Comparison of ENCODE assay signal across 16 mouse cellular contexts in genomic region chr16:30934205-30934780, GRCm38 (mm10).
DNase-seq lines count a peak whose midpoint lies in the region; ATAC-seq and TF ChIP-seq lines count a peak whose summit lies in the region.
"Had no signal": no experiment of that assay in that cellular context is flagged by ENCODE, and none has a peak within 500 bp of the region (broad histone marks: within the 10 kb centered on the region; RNA-seq: fewer than 3 reads in every experiment).

No protein-coding gene starts in this region.

- no peak overlapping the region for H3K9ac ChIP-seq in limb, embryonic 13.5 days
- H3K9ac ChIP-seq: embryonic facial prominence, embryonic 15.5 days; hindbrain, embryonic 14.5 days; liver, embryonic 14.5 days had no signal

- no peak overlapping the region for H3K27ac ChIP-seq in kidney, adult 2 months (ENCODE audit: insufficient read depth, low read depth, low read length)
- H3K27ac ChIP-seq in limb, embryonic 13.5 days: no peak overlapping the region
- H3K27ac ChIP-seq: embryonic facial prominence, embryonic 15.5 days; hindbrain, embryonic 14.5 days; liver, embryonic 14.5 days; midbrain, embryonic 10.5 days had no signal

- TF ChIP-seq POLR2A in kidney, adult 2 months (IDR thresholded peaks at IDR 0.05; ENCODE audit: low read depth, low read length): no peak
- TF ChIP-seq POLR2A in lung, adult 2 months (IDR thresholded peaks at IDR 0.05; ENCODE audit: borderline replicate concordance, extremely low read depth, low read depth, low read length): no peak

- no peak overlapping the region for H3K4me3 ChIP-seq in kidney, adult 2 months (ENCODE audit: insufficient read depth, low read depth, low read length)
- H3K4me3 ChIP-seq in limb, embryonic 13.5 days: no peak overlapping the region
- H3K4me3 ChIP-seq in lung, adult 2 months (replicated peaks; ENCODE audit: extremely low read depth, low read depth, low read length): no peak overlapping the region
- H3K4me3 ChIP-seq: embryonic facial prominence, embryonic 15.5 days; midbrain, embryonic 10.5 days had no signal

- H3K27me3 ChIP-seq in kidney, adult 2 months (replicated peaks; ENCODE audit: control insufficient read depth, insufficient read depth, low read length): no peaks in the 10 kb centered on the region
- H3K27me3 ChIP-seq in limb, embryonic 13.5 days: peaks cover 7% of the 10 kb centered on the region; the same call in 1 of the 2 replicates
- H3K27me3 ChIP-seq: embryonic facial prominence, embryonic 15.5 days; Patski had no signal

- peak; percentile 13 for DNase-seq in embryo, embryonic 11 days
- no peak for DNase-seq in embryo, embryonic 9.5 days (ENCODE audit: extremely low spot score)
- peak; percentile 36 to 62 for DNase-seq in kidney, postnatal 4 days
- DNase-seq in kidney, adult 2 months: no peak
- peak; percentile 68 for DNase-seq in adrenal gland, postnatal 14 days
- no peak for DNase-seq in lung, adult 2 months
- DNase-seq in spleen, postnatal 14 days (ENCODE audit: low spot score in 2 of 2): no peak
- DNase-seq: cerebellum, postnatal 36 days; thymus, adult 2 months had no signal

- H3K4me1 ChIP-seq in kidney, adult 2 months (ENCODE audit: control insufficient read depth, insufficient read depth, low read length): peaks cover 8% of the 10 kb centered on the region; the same call in 1 of the 2 replicates
- peaks cover 18% of the 10 kb centered on the region for H3K4me1 ChIP-seq in limb, embryonic 13.5 days
- no peaks in the 10 kb centered on the region for H3K4me1 ChIP-seq in lung, adult 2 months (ENCODE audit: control insufficient read depth, insufficient read depth, low read length)

- H3K9me3 ChIP-seq in limb, embryonic 13.5 days: peaks cover 6% of the 10 kb centered on the region; the same call in 1 of the 2 replicates
- H3K9me3 ChIP-seq: embryonic facial prominence, embryonic 15.5 days; midbrain, embryonic 10.5 days had no signal

- 66% methylated on average over 11 of the region's 11 CpGs for WGBS in kidney, adult 2 months
- WGBS in limb, embryonic 13.5 days: 49% methylated on average over 11 of the region's 11 CpGs
- 80% methylated on average over 11 of the region's 11 CpGs for WGBS in lung, adult 2 months

- no peak for ATAC-seq in limb, embryonic 13.5 days (ENCODE audit: low FRiP score, low read depth)
- ATAC-seq: intestine, postnatal 0 days; Patski had no signal

- no peaks in the 10 kb centered on the region for H3K36me3 ChIP-seq in kidney, adult 2 months (ENCODE audit: control insufficient read depth, insufficient read depth, low read length)
- H3K36me3 ChIP-seq in limb, embryonic 13.5 days: no peaks in the 10 kb centered on the region
- H3K36me3 ChIP-seq: embryonic facial prominence, embryonic 15.5 days; midbrain, embryonic 10.5 days had no signal

- no peak for TF ChIP-seq CTCF in kidney, adult 2 months (conservative IDR thresholded peaks at IDR 0.05; ENCODE audit: insufficient read depth, insufficient read length, low read depth, low read length)
- TF ChIP-seq CTCF in lung, adult 2 months (IDR thresholded peaks at IDR 0.05; ENCODE audit: insufficient read depth, low read length): no peak

- H3K4me2 ChIP-seq in limb, embryonic 13.5 days (replicated peaks): peak overlapping the region; percentile 48
- H3K4me2 ChIP-seq: embryonic facial prominence, embryonic 15.5 days; hindbrain, embryonic 14.5 days had no signal

Comparison
In these comparisons a context has a peak if more than half of its experiments do, and no peak if none do; other contexts are left out.
1. DNase-seq: peak in embryo, embryonic 11 days (single experiment), kidney, postnatal 4 days (2 of 2) and adrenal gland, postnatal 14 days (single experiment); none in embryo, embryonic 9.5 days (single experiment), kidney, adult 2 months (single experiment), lung, adult 2 months (single experiment) and spleen, postnatal 14 days (0 of 2).